8 mouse cellular contexts compared by ENCODE assay signal in genomic region chr2:153241250-153242014, GRCm38 (mm10). TPM values are rescaled to one million over a fixed set of nuclear protein-coding genes. Genes with fewer than 3 reads are reported as not detected.
DNase-seq lines count a peak whose midpoint lies in the region; ATAC-seq and TF ChIP-seq lines count a peak whose summit lies in the region.

Gene Plagl2 (minus strand): TSS chr2:153241426.
Gene Pofut1 (plus strand): TSS chr2:153241533.

- ATAC-seq in heart, embryonic 15.5 days (replicated peaks; ENCODE audit: insufficient number of reproducible peaks, insufficient read depth, low FRiP score, low read depth), result peak; percentile 97
- ATAC-seq in liver, embryonic 14.5 days (ENCODE audit: insufficient read depth), result peak; percentile 93
- peak; percentile 97 for ATAC-seq in neural tube, embryonic 11.5 days (ENCODE audit: insufficient read depth, low FRiP score, low TSS enrichment)
- peak; percentile 96 for ATAC-seq in stomach, postnatal 0 days (ENCODE audit: low FRiP score, low TSS enrichment)

- H3K4me3 ChIP-seq in brown adipose tissue, adult 24 weeks (ENCODE audit: insufficient read depth, low read depth, low read length), result peak within 1 kb of the TSS; percentile 99
- peak within 1 kb of the TSS; percentile 97 for H3K4me3 ChIP-seq in heart, embryonic 15.5 days
- H3K4me3 ChIP-seq in liver, embryonic 14.5 days (ENCODE audit: insufficient read depth in 1 of 2, low read depth in 2 of 2, low read length in 2 of 2), result peak within 1 kb of the TSS; percentile 88 to 92
- H3K4me3 ChIP-seq in neural tube, embryonic 11.5 days (ENCODE audit: low read depth, low read length), result peak within 1 kb of the TSS; percentile 98
- peak within 1 kb of the TSS; percentile 99 for H3K4me3 ChIP-seq in stomach, postnatal 0 days (ENCODE audit: low read depth, low read length)

- no peak for TF ChIP-seq EP300 in liver, embryonic 14.5 days (IDR thresholded peaks at IDR 0.05; ENCODE audit: low read depth)
- TF ChIP-seq EP300 in stomach, postnatal 0 days (optimal IDR thresholded peaks at IDR 0.05), result no peak

- peak within 1 kb of the TSS; percentile 83 for H3K4me2 ChIP-seq in heart, embryonic 15.5 days
- H3K4me2 ChIP-seq in liver, embryonic 14.5 days (ENCODE audit: low read depth), result peak within 1 kb of the TSS; percentile 97
- peak within 1 kb of the TSS; percentile 79 for H3K4me2 ChIP-seq in neural tube, embryonic 11.5 days (ENCODE audit: low read depth)
- peak within 1 kb of the TSS; percentile 90 for H3K4me2 ChIP-seq in stomach, postnatal 0 days (replicated peaks; ENCODE audit: low read depth)

- H3K27me3 ChIP-seq in heart, embryonic 15.5 days, result no peaks in the 10 kb centered on the region
- no peaks in the 10 kb centered on the region for H3K27me3 ChIP-seq in liver, embryonic 14.5 days (ENCODE audit: control insufficient read depth, insufficient read depth, low read length)
- H3K27me3 ChIP-seq in neural tube, embryonic 11.5 days (ENCODE audit: control insufficient read depth, insufficient read depth, low read length), result no peaks in the 10 kb centered on the region
- no peaks in the 10 kb centered on the region for H3K27me3 ChIP-seq in stomach, postnatal 0 days (ENCODE audit: control insufficient read depth, insufficient read depth, low read length)

- under 1% methylated on average over 67 of the region's 72 CpGs for WGBS in heart, embryonic 15.5 days
- WGBS in liver, embryonic 14.5 days (ENCODE audit: insufficient replicate concordance), result under 1% methylated on average over 71 of the region's 72 CpGs
- WGBS in neural tube, embryonic 11.5 days, result 0% methylated on average over 31 of the region's 72 CpGs
- under 1% methylated on average over 42 of the region's 72 CpGs for whole genome bisulfite sequencing in stomach, postnatal 0 days

- H3K9ac ChIP-seq in heart, embryonic 15.5 days, result peak within 1 kb of the TSS; percentile 100
- peak within 1 kb of the TSS; percentile 97 for H3K9ac ChIP-seq in liver, embryonic 14.5 days (replicated peaks)
- peak within 1 kb of the TSS; percentile 98 for H3K9ac ChIP-seq in neural tube, embryonic 11.5 days (ENCODE audit: low read length)
- H3K9ac ChIP-seq in stomach, postnatal 0 days (ENCODE audit: low read length), result peak within 1 kb of the TSS; percentile 99

- DNase-seq in CD4-positive, CD25-positive, alpha-beta regulatory T cell, adult 2 months (ENCODE audit: low read depth, low spot score), result peak; percentile 94
- DNase-seq in fibroblast of lung, adult 2 months (ENCODE audit: low read depth), result peak; percentile 32
- peak; percentile 91 to 96 for DNase-seq in kidney, postnatal 25 days
- peak; percentile 86 to 89 (median 88) for DNase-seq in liver, embryonic 14.5 days (ENCODE audit: low read depth in 3 of 3, low spot score in 3 of 3)
- DNase-seq in neural tube, embryonic 11.5 days (ENCODE audit: low spot score), result peak; percentile 94
- DNase-seq in stomach, postnatal 0 days (ENCODE audit: low spot score), result peak; percentile 94

- peak; percentile 66 for TF ChIP-seq CTCF in liver, embryonic 14.5 days (IDR thresholded peaks at IDR 0.05; ENCODE audit: low read depth)
- peak; percentile 58 for TF ChIP-seq CTCF in stomach, postnatal 0 days (IDR thresholded peaks at IDR 0.05; ENCODE audit: low read depth)

- H3K36me3 ChIP-seq in heart, embryonic 15.5 days, result peaks cover 5% of the 10 kb centered on the region; the same call in 1 of the 2 replicates
- peaks cover 35% of the 10 kb centered on the region for H3K36me3 ChIP-seq in liver, embryonic 14.5 days (replicated peaks; ENCODE audit: control insufficient read depth, insufficient read depth, low read depth)
- H3K36me3 ChIP-seq in neural tube, embryonic 11.5 days (ENCODE audit: control insufficient read depth, insufficient read depth, low read length), result no peaks in the 10 kb centered on the region
- no peaks in the 10 kb centered on the region for H3K36me3 ChIP-seq in stomach, postnatal 0 days (ENCODE audit: control insufficient read depth, insufficient read depth, low read length)

- peaks cover 9% of the 10 kb centered on the region for H3K4me1 ChIP-seq in brown adipose tissue, adult 24 weeks (ENCODE audit: control insufficient read depth, insufficient read depth, insufficient read length, low read length)
- H3K4me1 ChIP-seq in heart, embryonic 15.5 days (replicated peaks), result peaks cover 44% of the 10 kb centered on the region
- H3K4me1 ChIP-seq in liver, embryonic 14.5 days (replicated peaks; ENCODE audit: control insufficient read depth in 2 of 2, insufficient read depth in 2 of 2, low read length in 1 of 2), result peaks cover 31 to 33% of the 10 kb centered on the region in 2 experiments
- peaks cover 11% of the 10 kb centered on the region for H3K4me1 ChIP-seq in neural tube, embryonic 11.5 days (ENCODE audit: control insufficient read depth, insufficient read depth, low read length)
- H3K4me1 ChIP-seq in stomach, postnatal 0 days (replicated peaks; ENCODE audit: control insufficient read depth, insufficient read depth), result peaks cover 10% of the 10 kb centered on the region

- peak within 1 kb of the TSS; percentile 64 for H3K27ac ChIP-seq in brown adipose tissue, adult 24 weeks (replicated peaks; ENCODE audit: low read depth, low read length)
- peak within 1 kb of the TSS; percentile 96 for H3K27ac ChIP-seq in heart, embryonic 15.5 days
- H3K27ac ChIP-seq in liver, embryonic 14.5 days, result peak within 1 kb of the TSS; percentile 88
- H3K27ac ChIP-seq in neural tube, embryonic 11.5 days (ENCODE audit: low read depth, low read length), result peak within 1 kb of the TSS; percentile 88
- H3K27ac ChIP-seq in stomach, postnatal 0 days (replicated peaks), result peak within 1 kb of the TSS; percentile 98

- no peaks in the 10 kb centered on the region for H3K9me3 ChIP-seq in heart, embryonic 15.5 days (replicated peaks)
- no peaks in the 10 kb centered on the region for H3K9me3 ChIP-seq in liver, embryonic 14.5 days (ENCODE audit: control insufficient read depth, low read length)
- no peaks in the 10 kb centered on the region for H3K9me3 ChIP-seq in neural tube, embryonic 11.5 days (ENCODE audit: control insufficient read depth, low read length)
- H3K9me3 ChIP-seq in stomach, postnatal 0 days (ENCODE audit: control insufficient read depth, low read length), result no peaks in the 10 kb centered on the region

RNA-seq across cellular contexts. Expression of gene Plagl2, which starts in this region (rescaled TPM):
- 1.7 and 2.8 TPM in 2 replicates for polyA plus RNA-seq in brown adipose tissue, adult 24 weeks (2012; ENCODE audit: insufficient read depth, insufficient read length, missing spikeins)
- polyA plus RNA-seq in heart, embryonic 15.5 days (2015; fragmentation: Nextera tagmentation; extraction: Ambion mirVana), result 7.6 and 11.6 TPM in 2 replicates
- 14.4 and 14.5 TPM in 2 replicates for polyA plus RNA-seq in liver, embryonic 14.5 days (2012; rRNA removed)
- polyA plus RNA-seq in liver, embryonic 14.5 days (2014; fragmentation: Nextera tagmentation; extraction: Ambion mirVana), result 23.9 and 27.0 TPM in 2 replicates
- polyA plus RNA-seq in neural tube, embryonic 11.5 days (2014; fragmentation: Nextera tagmentation; extraction: Ambion mirVana), result 33.1 and 34.0 TPM in 2 replicates
- polyA plus RNA-seq in stomach, postnatal 0 days (2015; fragmentation: Nextera tagmentation; extraction: Ambion mirVana), result 6.9 and 7.7 TPM in 2 replicates

RNA-seq across cellular contexts. Expression of gene Pofut1, which starts in this region (rescaled TPM):
- polyA plus RNA-seq in brown adipose tissue, adult 24 weeks (2012; ENCODE audit: insufficient read depth, insufficient read length, missing spikeins), result 10.2 and 11.0 TPM in 2 replicates
- 3.9 and 4.9 TPM in 2 replicates for polyA plus RNA-seq in heart, embryonic 15.5 days (2015; fragmentation: Nextera tagmentation; extraction: Ambion mirVana)
- 6.1 and 6.8 TPM in 2 replicates for polyA plus RNA-seq in liver, embryonic 14.5 days (2012; rRNA removed)
- polyA plus RNA-seq in liver, embryonic 14.5 days (2014; fragmentation: Nextera tagmentation; extraction: Ambion mirVana), result 3.2 and 3.7 TPM in 2 replicates
- polyA plus RNA-seq in neural tube, embryonic 11.5 days (2014; fragmentation: Nextera tagmentation; extraction: Ambion mirVana), result 5.4 and 6.3 TPM in 2 replicates
- polyA plus RNA-seq in stomach, postnatal 0 days (2015; fragmentation: Nextera tagmentation; extraction: Ambion mirVana), result 2.6 and 2.7 TPM in 2 replicates

Comparison
In these comparisons a context has a peak if more than half of its experiments do, and no peak if none do; other contexts are left out.
1. Peak in every context shown above with its lines: DNase-seq, ATAC-seq, H3K4me3 ChIP-seq and H3K27ac ChIP-seq.
2. DNase-seq: peak in every context shown above with its lines; median percentile 94 in CD4-positive, CD25-positive, alpha-beta regulatory T cell, adult 2 months; 94 in neural tube, embryonic 11.5 days; 94 in stomach, postnatal 0 days; 94 in kidney, postnatal 25 days; 88 in liver, embryonic 14.5 days; 32 in fibroblast of lung, adult 2 months.